Mouse (Mus musculus) stomach, postnatal 0 days (tissue): Measurements from ENCODE around the gene Pcbd1. TPM values are rescaled to one million over a fixed set of nuclear protein-coding genes. Genes with fewer than 3 reads are reported as not detected.

ENCODE experiments used
- ATAC-seq: fragments of 200-750 bp; cut with Nextera tagmentation; 2 replicates; pipeline ENCODE4 v1.8.0; 2017; ENCODE audit not compliant: low FRiP score, low TSS enrichment
- DNase-seq: peaks from one replicate; pipeline ENCODE4 v3.0.0-alpha.2; 2016; ENCODE audit warnings: low spot score
- H3K27ac ChIP-seq: fragments of 300-500 bp; sonication (generic); replicated peaks from 2 replicates; pipeline ENCODE4 v1.5.1; 2014; ENCODE audit warnings: mild to moderate bottlenecking, control low read depth
- H3K27me3 ChIP-seq: fragments of 300-500 bp; sonication (generic); 2 replicates; pipeline ENCODE4 v1.6.1; 2014; ENCODE audit warnings: low read length; ENCODE audit not compliant: control insufficient read depth, insufficient read depth
- H3K36me3 ChIP-seq: fragments of 300-500 bp; sonication (generic); 2 replicates; pipeline ENCODE4 v1.6.1; 2014; ENCODE audit warnings: low read length, mixed read lengths; ENCODE audit not compliant: control insufficient read depth, insufficient read depth
- H3K4me1 ChIP-seq: fragments of 300-500 bp; sonication (generic); replicated peaks from 2 replicates; pipeline ENCODE4 v1.6.1; 2014; ENCODE audit warnings: antibody characterized with exemption; ENCODE audit not compliant: control insufficient read depth, insufficient read depth
- H3K4me2 ChIP-seq: fragments of 300-500 bp; sonication (generic); replicated peaks from 2 replicates; pipeline ENCODE4 v1.6.1; 2014; ENCODE audit warnings: low read depth, mild to moderate bottlenecking, control low read depth, moderate library complexity
- H3K4me3 ChIP-seq: fragments of 300-500 bp; sonication (generic); 2 replicates; pipeline ENCODE4 v1.5.1; 2014; ENCODE audit warnings: low read depth, low read length, control low read depth
- H3K9ac ChIP-seq: fragments of 300-500 bp; sonication (generic); 2 replicates; pipeline ENCODE4 v1.6.1; 2014; ENCODE audit warnings: mild to moderate bottlenecking, low read length, control low read depth, mixed read lengths
- H3K9me3 ChIP-seq: fragments of 300-500 bp; sonication (generic); 2 replicates; pipeline ENCODE4 v1.6.1; 2016; ENCODE audit warnings: low read length; ENCODE audit not compliant: control insufficient read depth
- CTCF ChIP-seq: IDR thresholded peaks from 2 replicates; pipeline ENCODE4 v1.5.1; 2016; ENCODE audit warnings: antibody characterized with exemption, low read depth, mild to moderate bottlenecking, moderate library complexity
- EP300 ChIP-seq: optimal IDR thresholded peaks from 2 replicates; pipeline ENCODE3; 2016; ENCODE audit warnings: antibody characterized with exemption
- WGBS: fragments of 180-500 bp; shearing (Covaris S2); extraction: QIAGEN DNeasy Blood & Tissue Kit; methylation state at CpG from one replicate; pipeline ENCODE4 v1.1.7; 2014; 5-methylcytosine and 5-hydroxymethylcytosine counted together
- polyA plus RNA-seq: library from polyadenylated mRNA; unstranded; fragments of >200 nt; fragmentation: Nextera tagmentation; extraction: Ambion mirVana; gene quantifications from 2 replicates; pipeline ENCODE4 v1.2.1, GENCODE M21; 2015

Pcbd1 gene
- polyA plus RNA-seq, 1 experiment from 2014 or later = 95.2 TPM

DNA sequence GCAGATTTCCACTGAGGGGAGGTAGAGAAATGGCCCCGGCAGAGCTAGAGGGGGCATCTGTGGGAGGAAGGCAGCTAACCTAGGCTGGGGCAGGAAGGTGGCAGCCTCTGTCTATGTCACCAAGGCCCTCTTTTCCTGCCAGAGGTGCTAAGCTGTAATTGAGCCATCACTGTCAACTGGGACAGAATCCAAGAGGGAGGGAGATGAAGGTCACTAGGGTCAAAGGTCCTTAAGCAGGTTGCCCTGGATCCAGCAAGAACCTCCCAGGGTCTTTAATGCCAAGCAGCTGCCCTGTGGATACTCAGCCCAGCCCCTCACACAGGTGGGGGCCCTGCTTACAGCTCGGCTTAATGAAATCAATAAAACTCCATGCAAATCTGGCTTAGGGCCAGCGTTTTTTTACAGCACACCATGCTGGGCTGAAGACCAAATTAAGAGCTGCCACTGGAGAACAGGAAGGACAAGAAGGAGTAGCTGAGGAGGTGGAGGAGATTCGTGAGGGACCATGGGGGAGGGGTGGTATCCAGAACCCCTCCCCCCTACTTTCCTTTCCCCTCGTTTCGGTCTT is 29.5 kb upstream of the Pcbd1 start:
- no peaks in the 10 kb centered on the region for H3K36me3 ChIP-seq
- no peaks in the 10 kb centered on the region for H3K4me1 ChIP-seq
- H3K27ac ChIP-seq = no peak overlapping the region
- H3K9ac ChIP-seq = no peak overlapping the region
- no peak for TF ChIP-seq EP300
- no peak for TF ChIP-seq CTCF
- H3K9me3 ChIP-seq = no peaks in the 10 kb centered on the region
- DNase-seq (no peak), ATAC-seq (no peak)
- H3K27me3 ChIP-seq = no peaks in the 10 kb centered on the region
- WGBS = 34% methylated on average over 6 of the region's 6 CpGs
- no peak overlapping the region for H3K4me2 ChIP-seq
- H3K4me3 ChIP-seq = no peak overlapping the region

DNA sequence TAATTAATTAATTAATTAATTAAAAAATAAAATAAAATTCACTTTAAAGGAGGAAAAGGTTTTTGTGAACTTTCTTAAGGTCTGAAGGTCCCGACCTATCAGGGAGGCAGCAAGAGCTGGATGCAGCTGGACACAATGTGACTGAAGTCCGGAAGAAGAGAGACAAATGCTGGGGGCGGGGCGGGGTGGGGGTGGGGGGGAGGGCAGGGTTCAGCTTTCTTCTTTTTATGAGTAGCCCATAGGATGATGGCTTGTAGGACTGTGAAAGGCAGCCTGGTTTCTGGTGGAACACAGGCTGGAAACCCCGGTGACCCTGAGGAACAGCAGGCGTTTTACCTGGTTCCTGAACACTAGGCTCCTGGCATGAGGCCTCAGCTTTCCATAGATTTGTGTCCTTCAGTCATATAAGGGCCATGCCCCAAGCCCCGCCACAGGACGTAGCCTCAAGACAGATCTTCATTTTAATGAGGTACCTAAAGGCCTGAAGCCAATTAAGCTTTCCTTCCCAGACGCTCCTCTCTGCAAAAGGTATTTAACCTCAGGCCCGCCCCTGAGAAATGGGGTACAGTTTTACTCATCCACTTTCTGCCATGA is 25.8 kb upstream of the Pcbd1 start:
- Histone ChIP-seq H3K9me3 (no peaks in the 10 kb centered on the region), H3K36me3 (no peaks in the 10 kb centered on the region), H3K9ac (no peak overlapping the region), H3K4me1 (no peaks in the 10 kb centered on the region), H3K4me3 (no peak overlapping the region), H3K4me2 (no peak overlapping the region), H3K27ac (no peak overlapping the region), H3K27me3 (no peaks in the 10 kb centered on the region)
- no peak for ATAC-seq
- TF ChIP-seq EP300 (no peak), CTCF (no peak)
- WGBS = 81% methylated on average over 10 of the region's 10 CpGs
- no peak for DNase-seq

GRCm38 (mm10) chr10:61064635-61065034 is 24.5 kb upstream of the Pcbd1 start:
- no peak overlapping the region for H3K9ac ChIP-seq
- peak; percentile 22 for DNase-seq
- H3K9me3 ChIP-seq = no peaks in the 10 kb centered on the region
- H3K4me1 ChIP-seq = no peaks in the 10 kb centered on the region
- H3K4me2 ChIP-seq = no peak overlapping the region
- WGBS = 33% methylated on average over 8 of the region's 8 CpGs
- no peak overlapping the region for H3K27ac ChIP-seq
- no peak for TF ChIP-seq CTCF
- TF ChIP-seq EP300 = no peak
- H3K36me3 ChIP-seq = no peaks in the 10 kb centered on the region
- no peak overlapping the region for H3K4me3 ChIP-seq
- no peak for ATAC-seq
- no peaks in the 10 kb centered on the region for H3K27me3 ChIP-seq

- DNase-seq (peak; percentile 23), ATAC-seq (peak; percentile 9; the same call in 1 of the 2 replicates)
These were observed 23.7 kb upstream of the Pcbd1 start for GRCm38 (mm10) chr10:61065287-61066005.

DNA sequence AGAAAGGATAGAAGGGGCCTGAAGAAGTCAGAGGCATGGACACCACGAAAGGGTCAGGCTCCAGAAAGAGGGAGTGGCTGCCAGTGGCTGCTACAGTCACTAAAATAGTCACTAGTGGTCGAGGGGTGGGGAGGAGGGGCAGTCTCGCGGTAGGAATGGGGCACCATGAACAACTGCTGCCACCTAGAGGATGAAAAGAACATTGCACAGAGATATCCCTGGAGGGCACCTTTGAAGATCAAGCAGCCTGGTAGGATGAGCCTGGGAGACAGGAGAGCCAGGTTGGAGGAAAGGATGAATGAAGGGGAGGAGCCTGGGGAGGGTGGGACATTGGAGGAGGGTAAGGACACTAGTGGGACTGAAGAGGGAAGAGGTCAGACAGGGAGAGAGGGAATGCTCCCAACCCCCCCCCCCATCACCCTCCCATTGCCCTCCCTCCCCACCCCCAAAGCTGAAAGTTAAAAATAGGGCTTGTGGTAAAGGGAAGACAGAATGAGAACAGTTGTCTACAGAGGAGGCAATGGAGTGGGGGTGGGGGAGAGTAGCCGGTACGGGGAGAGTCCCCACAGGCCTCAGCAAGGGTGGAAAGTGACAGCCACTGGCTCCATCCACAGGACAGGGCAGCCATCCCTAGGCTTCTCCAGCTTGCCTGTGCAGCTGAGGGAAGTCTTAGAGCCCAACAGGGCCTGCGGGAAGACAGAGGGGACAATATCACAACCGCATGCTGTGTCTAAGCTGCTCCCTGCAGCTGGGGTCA is 20.5 kb upstream of the Pcbd1 start:
- H3K4me2 ChIP-seq = no peak overlapping the region
- peak; percentile 56 for DNase-seq

More at GRCm38 (mm10) chr10:61065287-61066005, 23.7 kb upstream of the Pcbd1 start:
- Histone ChIP-seq H3K4me1 (no peaks in the 10 kb centered on the region), H3K4me2 (no peak overlapping the region), H3K4me3 (no peak overlapping the region), H3K27ac (no peak overlapping the region), H3K9ac (peak overlapping the region; percentile 13; the same call in 1 of the 2 replicates), H3K36me3 (no peaks in the 10 kb centered on the region), H3K9me3 (no peaks in the 10 kb centered on the region), H3K27me3 (no peaks in the 10 kb centered on the region)
- 52% methylated on average over 13 of the region's 13 CpGs for WGBS
- TF ChIP-seq EP300 (no peak), CTCF (no peak)

More for the DNA sequence above, 20.5 kb upstream of the Pcbd1 start:
- H3K9ac ChIP-seq = no peak overlapping the region
- no peaks in the 10 kb centered on the region for H3K4me1 ChIP-seq
- no peak overlapping the region for H3K4me3 ChIP-seq
- peak; percentile 20 for ATAC-seq
- peak; percentile 89 for TF ChIP-seq CTCF
- no peak for TF ChIP-seq EP300
- no peaks in the 10 kb centered on the region for H3K27me3 ChIP-seq
- no peaks in the 10 kb centered on the region for H3K9me3 ChIP-seq
- 16% methylated on average over 8 of the region's 8 CpGs for WGBS
- H3K27ac ChIP-seq = no peak overlapping the region
- H3K36me3 ChIP-seq = no peaks in the 10 kb centered on the region
